In the genomic region with DNA sequence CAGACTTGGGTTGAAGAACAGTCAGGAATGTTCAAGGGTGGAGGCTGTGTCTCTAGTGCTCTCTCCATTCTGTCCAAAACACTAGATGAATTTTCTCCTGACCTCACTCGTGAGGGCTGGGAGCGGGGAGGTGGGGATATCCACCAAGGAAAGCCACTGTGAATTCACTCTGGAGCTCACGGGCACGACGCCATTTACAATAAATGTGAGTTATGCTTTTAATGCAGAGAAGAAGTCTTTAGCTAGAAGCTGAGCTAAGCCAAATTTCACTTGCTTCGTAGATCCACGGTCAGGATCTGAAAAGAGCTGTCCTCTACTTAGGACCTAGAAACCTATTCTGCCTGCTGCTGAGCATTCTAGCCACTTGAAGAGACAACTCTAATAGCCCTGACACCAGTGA, we compare ENCODE assay signal across 14 mouse cellular contexts. TPM values are rescaled to one million over a fixed set of nuclear protein-coding genes. Genes with fewer than 3 reads are reported as not detected.
DNase-seq lines count a peak whose midpoint lies in the region; ATAC-seq and TF ChIP-seq lines count a peak whose summit lies in the region.
"Had no signal": no experiment of that assay in that cellular context is flagged by ENCODE, and none has a peak within 500 bp of the region (broad histone marks: within the 10 kb centered on the region; RNA-seq: fewer than 3 reads in every experiment).

No protein-coding gene starts in this region.

- intact Hi-C loops in gastrocnemius, adult 2 months (cut with DNase I): loop anchor here (10.0 kb wide), 1 partner anchor 152 kb away; no protein-coding TSS in a partner anchor

- 23% methylated on average over 7 of the region's 7 CpGs for WGBS in lung, postnatal 0 days
- 27% methylated on average over 7 of the region's 7 CpGs for WGBS in intestine, embryonic 14.5 days
- WGBS in small intestine, adult 2 months: 47% methylated on average over 7 of the region's 7 CpGs

- H3K36me3 ChIP-seq in lung, postnatal 0 days (ENCODE audit: insufficient read depth, low read length): no peaks in the 10 kb centered on the region
- no peaks in the 10 kb centered on the region for H3K36me3 ChIP-seq in intestine, embryonic 14.5 days (ENCODE audit: control insufficient read depth, insufficient read depth, low read length)
- H3K36me3 ChIP-seq in small intestine, adult 2 months (ENCODE audit: control insufficient read depth, insufficient read depth, low read length): peaks cover 1% of the 10 kb centered on the region; the same call in 1 of the 2 replicates

- H3K4me3 ChIP-seq in gastrocnemius, adult 2 months: peak overlapping the region; percentile 72; the same call in 1 of the 2 replicates
- peak overlapping the region; percentile 59; the same call in 1 of the 2 replicates for H3K4me3 ChIP-seq in lung, postnatal 0 days (ENCODE audit: low read depth, low read length)
- H3K4me3 ChIP-seq in intestine, embryonic 14.5 days (ENCODE audit: low read depth, low read length): peak overlapping the region; percentile 62
- H3K4me3 ChIP-seq in small intestine, adult 2 months (ENCODE audit: low read depth, low read length): peak overlapping the region; percentile 30
- no peak overlapping the region for H3K4me3 ChIP-seq in layer of hippocampus, adult 2 months

- no peak for TF ChIP-seq POLR2A in small intestine, adult 2 months (IDR thresholded peaks at IDR 0.05; ENCODE audit: low read depth, low read length)

- H3K4me2 ChIP-seq in lung, postnatal 0 days (replicated peaks; ENCODE audit: low read depth, low read length): peak overlapping the region; percentile 86
- H3K4me2 ChIP-seq in intestine, embryonic 14.5 days (ENCODE audit: low read length): peak overlapping the region; percentile 100

- no peak for TF ChIP-seq EP300 in lung, postnatal 0 days (IDR thresholded peaks at IDR 0.05)

- no peak for TF ChIP-seq CTCF in gastrocnemius, adult 2 months (IDR thresholded peaks at IDR 0.05)
- TF ChIP-seq CTCF in lung, postnatal 0 days (IDR thresholded peaks at IDR 0.05): no peak
- no peak for TF ChIP-seq CTCF in small intestine, adult 2 months (IDR thresholded peaks at IDR 0.05; ENCODE audit: extremely low read depth, insufficient read length, insufficient replicate concordance, low read depth, low read length)
- no peak for TF ChIP-seq CTCF in layer of hippocampus, adult 2 months (conservative IDR thresholded peaks at IDR 0.05)

- ATAC-seq in lung, postnatal 0 days: no peak
- ATAC-seq in intestine, embryonic 14.5 days (replicated peaks; ENCODE audit: low FRiP score, low TSS enrichment, low read depth): no peak

- H3K9me3 ChIP-seq in lung, postnatal 0 days (ENCODE audit: low read length): no peaks in the 10 kb centered on the region
- no peaks in the 10 kb centered on the region for H3K9me3 ChIP-seq in intestine, embryonic 14.5 days (ENCODE audit: control insufficient read depth, low read length)

- H3K27me3 ChIP-seq in lung, postnatal 0 days (replicated peaks; ENCODE audit: insufficient read depth, low read length): peaks cover 9% of the 10 kb centered on the region
- H3K27me3 ChIP-seq in intestine, embryonic 14.5 days (replicated peaks; ENCODE audit: control insufficient read depth, insufficient read depth, low read length): peaks cover 47% of the 10 kb centered on the region
- no peaks in the 10 kb centered on the region for H3K27me3 ChIP-seq in small intestine, adult 2 months (ENCODE audit: control insufficient read depth, insufficient read depth, low read length)

- peaks cover 3% of the 10 kb centered on the region; the same call in 1 of the 2 replicates for H3K4me1 ChIP-seq in lung, postnatal 0 days (ENCODE audit: insufficient read depth, low read depth, low read length)
- H3K4me1 ChIP-seq in intestine, embryonic 14.5 days (replicated peaks; ENCODE audit: control insufficient read depth, insufficient read depth, low read length): peaks cover 8% of the 10 kb centered on the region
- H3K4me1 ChIP-seq in small intestine, adult 2 months (ENCODE audit: control insufficient read depth, insufficient read depth, insufficient read length, low read length): peaks cover 8% of the 10 kb centered on the region

- H3K27ac ChIP-seq in gastrocnemius, adult 2 months: no peak overlapping the region
- no peak overlapping the region for H3K27ac ChIP-seq in lung, postnatal 0 days (ENCODE audit: low read length)
- no peak overlapping the region; the same call in 1 of the 2 replicates for H3K27ac ChIP-seq in intestine, embryonic 14.5 days (ENCODE audit: low read depth)
- H3K27ac ChIP-seq in small intestine, adult 2 months (ENCODE audit: insufficient read depth, low read depth, low read length): no peak overlapping the region
- no peak overlapping the region for H3K27ac ChIP-seq in layer of hippocampus, adult 2 months

- no peak for DNase-seq in gastrocnemius, adult 2 months
- no peak for DNase-seq in gastrocnemius, postnatal 10 days
- no peak for DNase-seq in lung, postnatal 0 days (ENCODE audit: low spot score)
- no peak for DNase-seq in lung, postnatal 36 days
- DNase-seq in intestine, embryonic 14.5 days (ENCODE audit: low spot score): no peak
- no peak for DNase-seq in layer of hippocampus, adult 2 months (ENCODE audit: low spot score in 2 of 2)
- no peak for DNase-seq in left cerebral cortex, adult 18-20 months (ENCODE audit: low spot score in 2 of 2)
- DNase-seq: adrenal gland, postnatal 36 days; cerebellum, adult 8-10 months; kidney, adult 2 months; left cerebral cortex, postnatal 4 days; right cerebral cortex, postnatal 25 days; thymus, adult 18-20 months had no signal

- no peak overlapping the region for H3K9ac ChIP-seq in lung, postnatal 0 days (replicated peaks; ENCODE audit: low read depth)
- H3K9ac ChIP-seq in intestine, embryonic 14.5 days (ENCODE audit: low read length): peak overlapping the region; percentile 29; the same call in 1 of the 2 replicates

RNA-seq across cellular contexts. Expression of a gene that starts 2.1 kb away (rescaled TPM):
- total RNA-seq in gastrocnemius, adult 2 months (2021): 1 to 10 TPM in 1 of 2 experiments, under 1 TPM in 1; 0.64 to 1.5 TPM
- 1 to 10 TPM; 3.2 to 5.7 TPM for total RNA-seq in gastrocnemius, postnatal 10 days (2021)
- polyA plus RNA-seq in lung, postnatal 0 days (2015; fragmentation: Nextera tagmentation; extraction: Ambion mirVana): 6.8 and 10.8 TPM in 2 replicates
- polyA plus RNA-seq in intestine, embryonic 14.5 days (2014; fragmentation: Nextera tagmentation; extraction: Ambion mirVana): 18.4 and 20.2 TPM in 2 replicates
- polyA plus RNA-seq in small intestine, adult 2 months (2012; rRNA removed): 6.2 and 11.5 TPM in 2 replicates
- 1 to 10 TPM; 2.9 to 3.3 TPM for total RNA-seq in layer of hippocampus, adult 2 months (2021)
- total RNA-seq in left cerebral cortex, adult 18-20 months (2021): 10 to 100 TPM; 11.8 to 14.5 TPM
